Mouse (Mus musculus): ENCODE measurements around the gene Creg2.
"Not testable (repeated sequence)": the region's sequence is repeated elsewhere in the genome, so short reads cannot be mapped to it uniquely, and the experiment has no call there.

Gene Creg2

GRCm38 (mm10) chr1:39597135-39597534, 54.1 kb downstream of the Creg2 start:
- DNase-seq (ENCODE audit: low read depth, low spot score): peak; percentile 20

GRCm38 (mm10) chr1:39593836-39594235, 57.4 kb downstream of the Creg2 start:
- no peak for DNase-seq (ENCODE audit: low read depth, low spot score)

- DNase-seq (ENCODE audit: low read depth, low spot score): no peak
Measured at GRCm38 (mm10) chr1:39592090-39592489, 59.2 kb downstream of the Creg2 start.

DNA sequence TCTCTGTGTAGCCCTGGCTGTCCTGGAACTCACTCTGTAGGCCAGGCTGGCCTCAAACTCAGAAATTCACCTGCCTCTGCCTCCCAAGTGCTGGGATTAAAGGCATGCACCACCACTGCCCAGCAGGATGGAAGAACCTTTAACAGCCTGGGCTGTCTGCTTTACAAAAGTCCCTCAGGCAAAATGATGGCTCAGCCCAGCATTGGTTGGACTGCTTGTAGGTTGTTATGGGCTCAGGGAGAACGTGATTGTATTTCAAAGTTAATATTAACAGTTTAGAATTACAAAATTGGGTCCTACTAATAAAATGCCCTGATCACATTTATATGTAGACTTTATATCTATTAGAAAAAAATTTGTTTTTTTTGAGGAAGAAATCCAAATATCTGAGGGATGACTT, 59.7 kb downstream of the Creg2 start:
- DNase-seq (ENCODE audit: low read depth, low spot score): not testable (repeated sequence)

DNA sequence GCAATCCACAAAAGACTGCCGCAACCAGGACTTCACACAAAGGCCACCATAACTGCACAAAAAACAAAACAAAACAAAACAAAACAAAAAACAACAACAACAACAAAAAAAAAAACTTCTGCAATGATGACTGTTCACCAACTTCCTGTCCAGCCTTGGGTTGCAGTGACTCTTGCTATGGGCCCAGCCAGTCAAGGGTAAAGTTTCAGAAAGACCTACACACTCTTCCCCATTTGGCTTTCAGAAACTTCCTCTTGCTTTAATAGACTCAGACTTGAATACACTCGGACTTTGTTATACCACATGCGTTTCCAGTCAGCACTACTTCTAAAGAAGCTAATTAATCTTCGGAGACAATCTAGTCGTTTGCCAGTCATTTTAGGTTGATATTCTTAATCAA, 61.1 kb downstream of the Creg2 start:
- no peak for DNase-seq (ENCODE audit: low read depth, low spot score)

GRCm38 (mm10) chr1:39585416-39585815, 65.9 kb downstream of the Creg2 start:
- no peak for DNase-seq (ENCODE audit: low read depth, low spot score)

- DNase-seq (ENCODE audit: low read depth, low spot score): no peak
Measured at GRCm38 (mm10) chr1:39583173-39583572, 68.1 kb downstream of the Creg2 start.

GRCm38 (mm10) chr1:39581215-39581614, 70.1 kb downstream of the Creg2 start:
- DNase-seq (ENCODE audit: low read depth, low spot score): no peak

GRCm38 (mm10) chr1:39579139-39579538, 72.1 kb downstream of the Creg2 start:
- DNase-seq (ENCODE audit: low read depth, low spot score): no peak

DNA sequence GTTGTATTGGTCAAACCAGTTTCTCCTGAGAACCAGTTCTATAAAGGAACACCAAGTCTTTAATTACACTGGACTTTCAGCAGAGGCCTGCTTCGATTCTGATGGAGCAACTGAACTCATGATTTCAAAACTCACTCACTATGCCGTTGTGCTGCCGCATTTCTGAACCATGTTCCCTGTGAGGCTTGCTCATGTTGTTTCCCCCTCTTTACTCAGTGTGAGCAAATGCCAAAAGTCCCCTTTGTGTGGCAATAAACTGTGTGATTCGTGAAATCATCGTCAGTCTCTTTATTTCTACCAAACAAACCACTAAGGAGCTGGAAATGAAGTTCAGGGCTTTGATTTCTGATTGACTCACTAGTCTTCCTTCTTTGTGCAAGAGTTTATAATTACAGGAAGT, 72.8 kb downstream of the Creg2 start:
- no peak for DNase-seq (ENCODE audit: low read depth, low spot score)

DNA sequence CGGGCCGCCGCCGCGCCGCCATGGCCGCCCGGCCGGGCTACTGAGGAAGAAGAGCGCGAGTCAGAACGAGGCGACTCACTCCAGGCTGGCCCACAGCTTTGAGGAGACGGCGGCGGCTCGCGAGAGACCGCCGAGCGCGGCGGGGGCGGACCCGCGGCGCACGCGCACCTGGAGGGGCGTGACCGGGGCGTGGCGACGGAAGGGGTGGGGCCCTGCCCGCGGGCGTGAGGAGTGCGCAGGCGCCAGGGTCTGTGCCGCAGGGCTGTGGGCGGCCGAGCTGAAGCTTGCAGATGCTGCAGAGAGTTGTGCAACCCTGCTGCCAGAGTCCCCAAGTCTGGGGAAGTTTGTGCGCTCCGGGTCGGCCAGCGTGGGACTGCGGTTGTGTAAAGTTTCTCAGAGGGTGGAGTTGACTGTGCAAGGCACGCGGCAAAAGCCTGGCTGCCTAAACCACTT, 74.0 kb downstream of the Creg2 start, which contains the start of gene Rnf149:
Rnf149 (minus strand) TSS at position 153 of the 453 bp plus-strand sequence.
- peak; percentile 88 for DNase-seq (ENCODE audit: low read depth, low spot score)

- DNase-seq (ENCODE audit: low read depth, low spot score): peak; percentile 70
Measured at GRCm38 (mm10) chr1:39576431-39577243, 74.6 kb downstream of the Creg2 start.

- no peak for DNase-seq (ENCODE audit: low read depth, low spot score)
Measured at GRCm38 (mm10) chr1:39575778-39576375, 75.4 kb downstream of the Creg2 start.

DNA sequence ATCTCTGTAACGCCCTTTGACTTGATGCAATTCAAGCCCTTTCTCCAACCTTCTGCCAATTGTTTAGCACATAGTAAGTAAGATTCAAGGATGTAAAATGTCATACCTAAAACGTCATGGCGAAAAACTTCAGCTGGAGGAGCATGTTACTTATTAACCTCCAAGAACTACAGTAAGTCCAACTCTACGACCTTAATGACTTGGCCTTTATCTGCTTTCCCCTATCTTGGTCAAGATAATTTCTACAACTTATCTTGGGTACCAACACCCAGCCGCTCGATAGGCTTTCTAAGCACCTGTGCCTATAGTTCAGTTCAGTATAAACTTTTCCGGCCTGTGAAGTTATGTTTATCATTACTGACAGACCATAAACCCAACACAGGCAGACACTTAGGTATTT, 77.4 kb downstream of the Creg2 start:
- DNase-seq (ENCODE audit: low read depth, low spot score): no peak

DNA sequence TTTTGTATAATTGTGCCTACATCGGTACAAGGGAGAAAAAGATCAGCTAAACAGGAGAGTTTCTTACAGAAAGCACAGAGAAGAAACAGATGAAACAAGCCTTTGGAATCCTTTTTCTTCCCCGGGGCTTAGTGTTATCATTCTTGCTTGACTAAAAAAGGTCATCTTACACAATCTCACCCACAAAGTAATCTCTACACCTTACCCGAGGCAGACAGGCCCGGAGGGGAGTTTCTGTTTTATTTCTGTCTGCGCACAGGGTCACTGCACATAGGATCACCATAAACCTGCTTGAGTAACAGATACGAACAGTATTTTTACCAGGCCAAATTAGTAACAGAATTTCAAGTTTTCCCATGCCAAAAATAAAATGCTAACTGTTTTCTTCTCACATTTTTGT, 79.6 kb downstream of the Creg2 start:
- no peak for DNase-seq (ENCODE audit: low read depth, low spot score)
